Mouse (Mus musculus) forebrain, embryonic 10.5 days (tissue): ENCODE results near the gene Gm3259. TPM values are rescaled to one million over a fixed set of nuclear protein-coding genes. Genes with fewer than 3 reads are reported as not detected.
"Not testable (repeated sequence)": the region's sequence is repeated elsewhere in the genome, so short reads cannot be mapped to it uniquely, and the experiment has no call there.

Experiments
- DNase-seq: peaks from one replicate; pipeline ENCODE4 v3.0.0-alpha.2; 2017; ENCODE audit warnings: low spot score; ENCODE audit errors: extremely low spot score
- H3K27ac ChIP-seq: fragments of 300-500 bp; sonication (generic); 2 replicates; pipeline ENCODE4 v1.5.1; 2016; ENCODE audit warnings: mild to moderate bottlenecking
- H3K27me3 ChIP-seq: fragments of 300-500 bp; sonication (generic); 2 replicates; pipeline ENCODE4 v1.6.1; 2016; ENCODE audit warnings: mild to moderate bottlenecking; ENCODE audit not compliant: poor library complexity, severe bottlenecking
- H3K36me3 ChIP-seq: fragments of 300-500 bp; sonication (generic); replicated peaks from 2 replicates; pipeline ENCODE4 v1.6.1; 2016; ENCODE audit warnings: mild to moderate bottlenecking, moderate library complexity
- H3K4me1 ChIP-seq: fragments of 300-500 bp; sonication (generic); 2 replicates; pipeline ENCODE4 v1.6.1; 2016
- H3K4me3 ChIP-seq: fragments of 300-500 bp; sonication (generic); 2 replicates; pipeline ENCODE4 v1.5.1; 2016; ENCODE audit warnings: mild to moderate bottlenecking, moderate library complexity
- H3K9me3 ChIP-seq: fragments of 300-500 bp; sonication (generic); 2 replicates; pipeline ENCODE4 v1.6.1; 2016; ENCODE audit warnings: mild to moderate bottlenecking, moderate library complexity
- WGBS: fragments of 180-500 bp; shearing (Covaris S2); methylation state at CpG from one replicate; pipeline ENCODE4 v1.1.7; 2016; 5-methylcytosine and 5-hydroxymethylcytosine counted together
- polyA plus RNA-seq: library from polyadenylated mRNA; unstranded; fragments of >200 nt; fragmentation: Nextera tagmentation; extraction: Ambion mirVana; gene quantifications from 2 replicates; pipeline ENCODE4 v1.2.1, GENCODE M21; 2016

Gm3259 gene
- polyA plus RNA-seq = not detected in 2 replicates

GRCm38 (mm10) chr5:95305611-95306010 is at the start of gene Gm3259:
TSS of gene Gm3259 (plus strand) at chr5:95305911.
- H3K4me1 ChIP-seq, H3K36me3 ChIP-seq, H3K27ac ChIP-seq, H3K4me3 ChIP-seq, DNase-seq, H3K27me3 ChIP-seq, H3K9me3 ChIP-seq: not testable (repeated sequence)
- WGBS = 75% methylated on average over 2 of the region's 2 CpGs

GRCm38 (mm10) chr5:95272668-95273067 is 33.0 kb upstream of the Gm3259 start, which contains the start of gene Gm10424:
TSS of gene Gm10424 (minus strand) at chr5:95272768.
- H3K27me3 ChIP-seq, H3K36me3 ChIP-seq, H3K4me3 ChIP-seq, DNase-seq, H3K9me3 ChIP-seq, H3K4me1 ChIP-seq, H3K27ac ChIP-seq: not testable (repeated sequence)
- no CpG with 5 or more reads among the region's 1 CpGs for WGBS

Other genes with a start within 250 kb of the Gm3259 start
- gene Gm7942, start 199.0 kb upstream of the Gm3259 start, polyA plus RNA-seq = not detected in 2 replicates
- gene Gm16513, start 123.3 kb upstream of the Gm3259 start, polyA plus RNA-seq = not detected in 2 replicates
- not detected in 2 replicates for gene Gm10424, start 33.1 kb upstream of the Gm3259 start, polyA plus RNA-seq
- not detected in 2 replicates for gene D5Ertd577e, start 150.9 kb downstream of the Gm3259 start, polyA plus RNA-seq
- not detected in 2 replicates for gene Gm3286, start 204.8 kb downstream of the Gm3259 start, polyA plus RNA-seq